Mouse (Mus musculus): ENCODE data around the gene Ednra.

Gene Ednra

DNA sequence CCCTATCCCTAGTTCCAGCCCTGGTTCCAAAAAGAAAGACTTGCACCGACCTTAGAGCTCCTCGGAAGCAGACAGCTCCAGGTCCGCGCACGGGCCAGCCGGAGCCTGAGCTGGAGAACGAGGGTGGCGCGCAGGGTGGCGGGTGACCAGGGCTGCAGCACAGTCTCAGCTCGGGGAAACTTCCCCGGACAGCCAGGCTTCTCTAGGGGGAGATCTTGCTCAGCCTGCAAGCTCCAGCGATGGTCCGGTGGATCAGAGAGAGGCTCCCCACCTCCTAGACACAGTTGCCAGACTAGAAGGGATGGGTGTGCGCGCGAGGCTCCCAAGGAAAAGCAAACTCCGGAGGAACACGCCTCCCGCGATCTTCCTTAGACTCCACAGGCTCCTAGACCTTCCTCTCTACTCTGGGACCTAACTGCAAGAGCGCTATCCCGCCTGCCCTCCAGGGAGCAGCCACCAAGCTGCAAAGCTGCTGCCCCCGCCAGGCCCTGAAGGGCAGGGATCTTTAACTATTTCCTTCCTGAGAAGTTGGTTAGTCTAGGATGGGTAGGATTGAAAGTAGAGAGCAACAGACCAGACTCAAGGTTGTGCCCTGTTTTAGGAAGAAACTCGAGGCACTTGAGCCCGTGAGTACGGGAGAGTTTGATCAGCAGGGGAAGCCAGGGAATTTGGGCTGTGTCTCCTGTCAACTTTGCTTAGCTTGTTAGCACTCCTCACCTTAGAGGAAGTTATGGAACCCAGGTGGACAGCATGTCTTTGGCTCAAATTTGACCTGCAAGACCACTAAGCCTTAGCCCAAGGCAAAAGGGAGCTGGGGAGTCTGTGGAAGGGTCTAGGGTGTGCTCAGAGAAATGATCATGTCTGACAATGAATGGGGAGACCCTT lies at the start of gene Ednra:
Ednra (minus strand) TSS at position 419 of the 885 bp plus-strand sequence.
- peak; percentile 70 for DNase-seq (ENCODE audit: low spot score)

DNA sequence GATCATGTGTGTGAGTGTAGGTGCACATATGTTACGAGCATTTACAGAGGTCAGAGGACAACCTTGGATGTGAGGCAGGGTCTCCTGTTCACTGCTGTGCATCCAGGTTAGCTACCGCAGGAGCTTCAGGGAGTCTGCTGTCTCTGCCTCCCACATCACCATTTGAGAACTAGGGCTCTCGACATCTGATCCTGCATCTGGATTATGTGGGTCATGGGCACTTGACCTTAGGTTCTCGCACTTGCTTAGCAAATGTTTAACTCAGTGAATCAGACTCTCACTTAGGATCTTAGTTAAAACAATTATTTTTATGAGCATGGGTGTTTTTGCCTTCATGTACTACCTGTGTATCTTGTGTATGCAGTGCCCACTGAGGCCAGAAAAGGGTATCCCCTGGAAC lies 49.6 kb upstream of the Ednra start:
- DNase-seq (ENCODE audit: low spot score): no peak

DNA sequence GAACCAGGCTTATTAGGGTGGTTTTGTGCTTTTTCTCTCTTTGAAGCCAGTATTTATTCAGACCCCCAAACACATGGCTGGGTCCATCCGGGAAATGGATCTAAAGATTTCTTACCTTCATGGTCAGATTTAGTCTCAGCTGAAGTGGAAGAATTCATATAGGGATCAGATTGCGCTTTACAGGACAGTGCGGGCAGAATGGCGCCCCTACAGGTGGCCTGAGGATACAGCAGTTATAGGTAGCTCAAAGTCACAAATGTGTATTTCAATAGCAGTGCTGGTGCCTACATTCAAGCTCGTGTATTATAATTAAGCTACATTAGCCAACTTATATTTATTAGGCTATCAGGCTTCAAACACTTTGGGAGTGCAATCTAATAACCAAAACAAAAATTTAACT lies 49.0 kb upstream of the Ednra start:
- no peak for DNase-seq (ENCODE audit: low spot score)

DNA sequence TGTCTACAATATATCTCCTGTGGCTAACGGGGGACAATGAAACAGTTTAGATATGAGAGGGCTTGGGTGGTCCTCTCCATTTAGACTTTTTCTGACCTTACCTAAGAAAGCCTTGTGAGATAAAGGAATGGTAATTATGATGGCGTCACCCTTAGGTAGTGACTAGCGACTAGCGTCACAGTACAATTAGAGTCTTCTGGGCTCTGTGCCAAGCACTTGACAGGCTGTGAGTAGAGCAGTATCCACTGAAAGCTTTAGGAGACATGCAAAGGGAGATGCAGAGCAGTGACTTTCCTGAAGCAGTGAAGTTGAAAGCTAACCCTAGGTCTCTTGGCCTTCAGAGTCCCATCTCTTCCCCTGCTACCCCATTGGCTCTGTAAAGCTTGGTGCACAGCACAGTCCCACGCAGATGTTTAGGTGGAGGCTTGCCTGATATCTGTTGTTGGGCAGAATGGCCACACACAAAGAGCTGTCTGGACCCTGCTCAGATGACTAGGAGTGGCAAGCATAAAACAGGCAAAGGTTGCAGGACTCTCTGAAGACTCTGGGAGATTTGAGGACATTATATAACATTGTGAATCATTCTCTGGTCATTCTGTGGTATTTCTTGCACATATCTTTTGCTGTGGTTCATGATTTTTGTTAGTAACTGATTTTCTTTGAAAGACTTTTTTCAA lies 48.1 kb upstream of the Ednra start:
- DNase-seq (ENCODE audit: low spot score): no peak

DNA sequence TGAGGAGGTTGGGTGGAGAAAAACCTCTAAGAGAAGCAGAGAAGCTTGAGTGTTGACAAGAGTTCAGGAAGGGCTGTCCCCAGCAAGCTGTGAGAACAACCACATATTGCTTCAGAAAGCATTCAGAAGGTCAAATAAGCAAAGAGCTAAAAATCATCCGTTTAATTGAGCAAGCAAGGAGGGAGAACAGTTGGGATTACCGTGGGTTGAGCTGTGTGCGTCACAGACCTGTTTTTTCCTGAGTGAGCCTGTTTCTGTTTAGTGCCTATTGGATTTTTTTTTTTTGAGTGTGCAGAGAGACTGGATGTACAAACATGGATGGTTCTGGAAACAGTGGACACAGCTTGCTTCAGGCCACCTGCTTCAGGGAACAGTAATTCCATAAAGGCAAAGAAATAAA lies 46.7 kb upstream of the Ednra start:
- no peak for DNase-seq (ENCODE audit: low spot score)

DNA sequence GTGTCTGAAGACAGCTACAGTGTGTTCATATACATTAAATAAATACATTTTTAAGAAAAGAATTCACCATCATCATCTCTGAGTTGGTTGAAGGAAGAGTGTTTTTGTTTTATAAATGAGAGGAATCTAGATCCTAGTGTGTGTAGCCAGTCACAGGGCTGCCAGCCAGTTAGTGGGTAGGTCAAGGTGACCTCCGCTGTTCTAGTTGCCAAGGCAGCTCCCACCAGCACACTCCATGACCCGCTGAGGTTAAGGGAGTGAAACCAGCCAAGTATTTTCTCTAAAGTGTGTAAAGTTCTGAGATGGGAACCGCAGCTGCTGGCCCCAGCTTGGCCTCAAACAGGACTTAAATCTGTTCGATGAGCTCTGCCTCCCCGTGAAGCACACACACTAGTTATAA lies 44.7 kb upstream of the Ednra start:
- no peak for DNase-seq (ENCODE audit: low spot score)

DNA sequence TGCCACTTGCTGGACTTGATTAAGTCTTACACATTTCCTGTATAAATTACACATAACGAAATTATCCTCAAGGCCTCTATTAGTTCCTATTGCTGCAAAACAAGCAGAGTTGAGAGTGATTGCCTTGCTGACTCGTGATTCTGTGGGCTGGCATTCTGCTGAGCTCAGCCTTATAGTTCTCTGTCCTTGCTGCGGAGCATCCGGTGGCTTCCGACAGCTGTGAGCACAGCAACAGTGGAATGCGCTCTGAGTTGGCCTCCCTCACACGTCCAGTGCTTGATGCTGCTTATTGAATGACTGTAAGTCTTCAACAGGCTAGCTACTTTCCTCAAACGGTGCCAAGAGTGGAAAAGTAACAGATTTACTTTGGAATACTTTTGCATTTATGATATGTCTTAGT lies 40.0 kb upstream of the Ednra start:
- no peak for DNase-seq (ENCODE audit: low spot score)

DNA sequence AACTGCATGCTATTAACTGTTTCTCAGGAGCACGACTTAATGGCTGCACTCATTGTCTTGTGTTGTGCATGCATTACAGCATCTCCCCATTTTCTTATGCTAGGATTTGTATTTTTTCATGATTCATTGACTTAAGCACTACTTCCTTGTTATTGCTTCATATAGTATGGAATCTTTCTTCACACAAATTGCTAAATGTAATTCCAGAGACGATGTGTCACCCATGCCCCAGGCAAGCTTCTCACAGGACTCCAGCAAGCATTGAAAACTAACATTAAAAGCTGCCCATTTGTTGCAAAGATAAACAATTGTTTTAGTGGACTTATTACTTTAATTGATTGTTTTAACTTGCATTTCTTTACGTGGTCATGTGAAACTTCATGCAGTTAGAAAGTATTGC lies 38.7 kb upstream of the Ednra start:
- no peak for DNase-seq (ENCODE audit: low spot score)

DNA sequence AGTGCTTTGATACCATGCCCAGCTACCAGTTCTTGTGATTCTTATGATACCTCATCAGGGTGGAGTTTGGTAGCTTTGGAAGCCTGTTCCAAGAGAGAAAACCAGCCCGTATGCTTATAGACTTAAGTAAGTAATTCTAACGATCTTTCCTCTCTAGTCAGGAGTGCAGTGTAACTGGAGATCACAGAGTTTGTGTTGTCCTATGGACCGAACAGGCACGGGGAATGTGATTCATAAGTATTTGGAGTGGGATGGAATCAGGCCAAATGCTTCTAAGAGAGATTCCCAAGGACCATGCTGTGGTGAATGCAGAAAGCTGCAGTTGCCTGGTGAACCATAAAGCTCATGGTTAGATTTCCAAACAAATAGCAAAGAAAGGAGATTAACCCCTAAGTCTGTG lies 31.2 kb upstream of the Ednra start:
- no peak for DNase-seq (ENCODE audit: low spot score)

DNA sequence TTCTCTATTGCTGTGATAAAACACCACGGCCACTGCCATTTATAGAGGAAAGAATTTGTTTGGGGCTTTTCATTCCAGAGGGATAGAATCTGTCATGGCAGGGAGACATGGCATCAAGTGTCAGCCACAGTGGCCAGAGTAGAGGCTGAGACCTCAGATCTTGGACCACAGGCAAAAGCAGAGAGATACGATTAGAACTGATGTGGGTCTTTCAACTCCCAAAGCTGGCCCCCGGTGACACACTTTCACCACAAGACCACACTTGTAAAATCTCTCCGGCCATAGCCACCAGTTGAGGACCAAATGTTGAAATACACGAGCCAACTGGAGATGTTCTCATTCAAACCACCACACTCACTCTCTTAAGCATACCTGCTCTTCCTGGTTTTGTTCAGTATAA lies 29.5 kb upstream of the Ednra start:
- DNase-seq (ENCODE audit: low spot score): no peak

DNA sequence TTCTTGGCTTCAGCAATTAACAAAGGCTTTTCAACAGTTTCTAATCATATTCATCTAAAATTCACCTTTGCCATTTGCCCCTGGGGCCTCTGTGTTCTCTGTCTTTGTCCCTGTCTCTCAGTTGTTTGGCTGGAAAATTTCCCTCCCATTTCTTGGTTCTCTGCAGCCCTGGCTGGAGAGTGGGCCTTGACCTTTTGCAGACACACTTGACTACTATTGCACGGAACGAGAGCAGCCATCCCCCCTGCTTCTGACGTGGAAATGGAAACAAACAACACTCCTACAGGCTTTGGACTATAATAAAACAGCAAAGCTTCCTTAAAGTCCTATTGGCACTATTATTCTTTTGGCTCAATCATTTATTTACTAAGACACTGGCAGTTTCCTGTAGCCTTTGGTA lies 27.8 kb upstream of the Ednra start:
- DNase-seq (ENCODE audit: low spot score): no peak

DNA sequence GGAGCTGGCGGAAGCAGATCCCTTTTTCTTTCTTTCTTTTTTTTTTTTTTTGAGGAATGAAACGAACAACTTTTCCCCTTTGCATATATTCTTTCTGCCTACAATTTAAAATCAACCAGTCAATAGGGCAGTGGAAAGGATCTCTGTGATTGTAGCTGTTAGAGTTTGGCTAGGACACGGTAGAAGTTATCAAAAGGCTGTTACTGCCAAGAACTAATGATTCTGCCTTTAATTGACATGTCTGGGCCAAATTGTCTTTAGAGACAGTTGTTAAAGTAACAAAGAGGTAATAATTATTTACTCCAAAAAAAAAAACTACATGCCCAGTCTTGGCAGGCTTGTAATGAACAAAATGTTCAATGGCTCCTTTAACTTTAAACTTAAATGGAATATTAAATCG lies 26.1 kb upstream of the Ednra start:
- no peak for DNase-seq (ENCODE audit: low spot score)

DNA sequence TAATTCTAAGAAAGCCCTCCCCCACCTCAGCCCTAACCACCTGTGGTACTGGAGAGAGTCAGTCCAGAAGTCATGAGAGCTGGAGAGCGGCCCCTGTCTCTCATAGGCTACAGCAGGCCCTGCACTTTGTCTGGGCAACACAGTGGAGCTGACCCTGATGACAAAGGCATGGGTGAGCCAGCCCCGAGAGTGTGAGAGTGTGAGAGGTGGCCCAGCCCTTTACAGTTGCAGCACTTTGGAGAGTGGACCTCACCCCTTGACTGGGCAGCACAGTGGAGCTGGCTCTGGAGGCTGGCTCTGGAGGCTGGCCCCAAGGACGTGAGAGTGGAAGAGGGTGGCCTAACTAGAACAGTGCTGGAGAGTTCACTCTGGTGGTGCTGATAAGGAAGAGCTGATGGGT lies 20.2 kb upstream of the Ednra start:
- no peak for DNase-seq (ENCODE audit: low spot score)

DNA sequence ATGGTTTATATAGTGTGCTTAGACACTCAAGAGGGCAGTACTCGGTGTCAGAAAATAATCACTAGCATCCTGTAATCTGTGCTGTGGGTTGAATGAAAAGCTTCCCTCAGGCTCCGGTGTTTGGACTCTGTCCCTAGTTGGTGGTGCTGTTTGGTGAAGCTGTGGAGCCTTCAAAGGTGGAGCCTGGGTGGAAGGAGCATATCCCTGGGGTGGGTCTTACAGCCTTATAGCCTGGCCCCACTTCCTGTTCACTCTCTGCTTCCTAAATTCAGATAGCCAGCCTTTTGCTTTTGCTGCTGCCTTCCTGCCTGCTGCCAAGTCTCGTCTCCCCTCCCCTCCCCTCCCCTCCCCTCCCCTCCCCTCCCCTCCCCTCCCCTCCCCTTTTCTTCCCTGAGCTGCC lies 18.1 kb upstream of the Ednra start:
- DNase-seq (ENCODE audit: low spot score): no peak

DNA sequence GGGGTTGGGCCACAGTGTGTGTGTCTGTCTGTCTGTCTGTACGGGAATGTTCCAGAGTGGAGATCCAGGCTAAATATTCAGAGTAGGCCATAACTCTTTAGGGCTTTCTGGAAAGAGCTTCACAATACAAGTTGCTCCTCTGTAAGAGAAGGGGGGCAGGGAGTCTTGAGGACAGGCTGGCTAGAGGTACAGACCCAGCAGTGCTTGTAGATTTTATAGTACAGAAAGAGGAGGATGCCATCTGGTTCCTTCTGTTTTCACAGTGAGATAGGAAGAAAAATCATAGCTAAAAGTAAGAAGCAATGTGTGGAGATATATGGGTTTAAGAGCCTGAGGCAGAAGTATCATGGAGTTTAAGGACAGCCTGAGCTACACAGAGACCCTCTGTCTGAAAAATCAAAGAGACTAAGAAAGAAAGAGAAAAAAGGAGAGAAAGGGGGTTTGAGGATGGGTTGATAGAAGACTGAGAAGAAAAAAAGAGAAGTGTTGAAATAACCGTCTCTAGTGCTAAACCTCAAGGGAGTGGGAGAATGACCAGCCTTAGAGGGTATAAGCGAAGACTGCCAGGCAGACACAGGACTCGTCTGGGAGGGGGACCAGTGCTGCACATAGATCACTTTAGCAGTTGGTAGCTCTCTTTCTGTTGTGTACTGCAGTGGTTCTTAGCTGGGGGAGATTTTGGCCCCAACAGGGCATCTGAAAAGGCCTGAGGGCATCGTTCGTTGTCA lies 16.9 kb upstream of the Ednra start:
- no peak for DNase-seq (ENCODE audit: low spot score)

DNA sequence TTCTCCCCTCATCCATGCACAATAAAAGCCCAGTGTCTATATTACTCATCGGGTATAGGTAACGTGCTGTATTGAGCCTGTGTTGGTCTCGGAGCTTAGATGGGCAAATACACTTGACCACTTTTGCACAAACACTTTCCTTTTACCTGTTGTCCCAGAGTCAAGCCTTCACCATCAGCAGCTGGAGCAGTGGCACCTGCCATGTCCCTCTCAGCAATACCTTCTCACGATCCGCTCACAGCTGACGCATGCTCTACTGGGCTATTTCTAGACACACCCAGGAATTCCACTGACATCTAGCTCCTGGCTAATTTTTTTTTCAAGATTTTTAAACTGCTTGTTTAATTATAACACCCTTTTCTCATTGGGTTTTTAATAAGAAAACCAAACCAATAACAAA lies 14.2 kb upstream of the Ednra start:
- DNase-seq (ENCODE audit: low spot score): no peak

DNA sequence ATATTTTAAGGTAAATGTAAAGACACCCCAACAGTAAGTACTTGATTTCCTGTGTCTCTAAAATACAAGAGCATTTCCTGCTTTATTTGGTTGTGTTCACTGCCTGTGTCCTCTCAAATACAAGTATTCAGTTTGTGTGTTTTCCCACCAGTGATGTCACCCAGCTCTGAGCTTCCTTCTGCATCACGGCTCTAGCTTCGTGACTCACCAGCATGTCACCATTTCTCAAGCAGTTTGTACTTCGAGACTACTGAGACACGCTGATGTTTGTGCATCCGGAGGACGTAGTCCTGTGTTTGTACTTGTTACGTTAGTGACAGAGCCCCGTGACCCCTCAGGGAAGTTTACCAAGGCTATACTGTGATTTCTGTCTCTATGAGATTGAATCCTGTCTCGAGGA lies 13.1 kb upstream of the Ednra start:
- no peak for DNase-seq (ENCODE audit: low spot score)

DNA sequence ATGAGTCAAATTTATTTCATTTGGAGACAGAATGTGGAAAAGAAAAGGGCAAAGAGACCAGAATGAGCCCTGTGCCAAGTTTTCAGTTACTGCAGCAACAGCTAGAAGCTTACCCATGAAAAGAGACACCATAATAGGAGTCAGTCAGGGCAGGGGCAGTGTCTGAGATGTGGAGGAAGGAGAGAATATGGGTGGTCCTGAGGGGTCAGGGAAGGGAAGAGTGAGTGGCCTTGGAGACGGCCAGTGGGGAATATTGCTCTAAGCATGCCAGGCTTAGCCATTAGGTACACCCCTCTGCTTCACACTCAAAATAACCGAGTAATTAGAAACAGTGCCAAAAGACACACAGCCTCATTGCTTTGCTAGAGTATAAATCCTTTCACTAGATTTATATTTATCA lies 9.5 kb upstream of the Ednra start:
- no peak for DNase-seq (ENCODE audit: low spot score)

DNA sequence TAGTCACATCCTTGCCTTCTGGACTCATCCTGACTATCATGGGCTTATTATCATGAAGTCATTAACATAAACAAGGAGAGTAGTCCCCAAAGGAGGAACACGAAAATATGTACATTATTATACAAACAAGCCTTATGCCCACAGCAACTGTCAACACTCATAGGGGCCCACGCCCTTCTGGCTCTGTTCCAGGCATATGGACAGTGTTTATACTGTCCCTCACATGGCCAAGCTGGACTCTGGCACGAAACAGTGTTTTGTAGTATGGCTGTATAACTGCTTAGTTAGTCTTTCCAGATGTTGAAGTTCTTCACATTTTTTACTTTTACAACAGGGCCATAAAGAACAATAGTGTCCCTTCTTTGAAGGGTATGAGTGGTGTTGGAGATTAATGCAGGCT lies 8.7 kb upstream of the Ednra start:
- no peak for DNase-seq (ENCODE audit: low spot score)

DNA sequence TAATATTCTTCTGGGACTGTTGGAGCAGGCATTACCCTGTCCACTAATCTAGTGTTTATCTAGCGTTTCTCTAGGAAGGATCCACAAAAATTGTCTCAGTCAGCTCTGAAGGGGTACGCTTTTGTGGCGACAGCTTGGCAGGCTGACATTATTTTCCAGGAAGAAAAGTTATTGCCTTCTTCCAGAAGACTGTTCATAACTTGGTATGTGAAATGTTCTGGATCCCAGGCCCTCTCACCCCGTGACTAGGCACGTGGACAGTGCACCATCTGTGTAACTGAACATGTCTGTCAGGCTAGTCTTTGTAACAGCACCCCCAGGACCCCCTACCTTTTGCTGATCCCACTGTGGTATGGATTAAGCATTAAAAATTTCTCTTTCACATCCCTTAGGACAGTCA lies 1.1 kb upstream of the Ednra start:
- no peak for DNase-seq (ENCODE audit: low spot score)

DNA sequence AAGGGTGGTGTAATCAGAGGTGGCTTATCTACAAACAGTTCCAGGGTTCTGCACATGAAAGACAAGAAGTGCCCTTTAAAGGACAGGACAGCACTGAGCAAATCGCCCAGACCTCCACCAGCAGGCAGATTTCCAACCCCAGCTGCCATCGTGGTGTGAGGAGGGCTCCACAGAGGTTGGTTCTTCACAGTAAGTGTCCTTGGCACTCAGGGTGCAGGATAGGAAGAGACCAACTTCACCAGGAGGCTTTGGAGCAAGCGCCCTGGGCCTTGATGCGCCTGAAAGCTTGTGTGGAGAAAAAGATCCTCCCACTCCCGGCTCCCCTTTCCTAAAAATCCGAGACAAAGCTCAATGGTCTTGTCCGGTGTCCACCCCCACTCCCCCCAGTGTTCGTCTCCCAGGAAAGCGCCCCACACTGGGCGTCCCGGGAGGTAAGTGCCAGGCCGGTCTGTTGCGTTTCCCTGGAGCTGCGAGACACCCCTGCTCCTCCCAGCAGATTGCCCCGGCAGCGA lies 674 bp downstream of the Ednra start:
- DNase-seq (ENCODE audit: low spot score): no peak

DNA sequence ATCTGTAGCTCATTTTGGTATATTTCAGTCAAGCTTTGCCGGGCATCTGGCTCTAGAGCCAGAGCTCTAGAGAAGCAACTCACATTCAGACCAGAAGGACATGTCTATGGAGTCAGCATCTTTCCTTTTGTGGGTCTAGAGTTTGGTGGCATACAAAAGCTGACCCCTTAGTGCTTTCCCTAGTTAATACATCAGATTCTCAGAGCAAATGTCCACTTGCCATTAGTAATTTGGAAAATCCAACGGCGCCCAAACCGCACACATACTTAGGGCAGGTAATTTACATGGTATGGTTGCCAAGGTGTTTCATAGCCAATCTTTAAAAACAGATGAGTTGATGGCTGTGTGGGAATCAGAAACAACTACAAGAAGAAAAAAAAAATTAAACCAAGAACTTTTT lies 1.2 kb downstream of the Ednra start:
- no peak for DNase-seq (ENCODE audit: low spot score)

DNA sequence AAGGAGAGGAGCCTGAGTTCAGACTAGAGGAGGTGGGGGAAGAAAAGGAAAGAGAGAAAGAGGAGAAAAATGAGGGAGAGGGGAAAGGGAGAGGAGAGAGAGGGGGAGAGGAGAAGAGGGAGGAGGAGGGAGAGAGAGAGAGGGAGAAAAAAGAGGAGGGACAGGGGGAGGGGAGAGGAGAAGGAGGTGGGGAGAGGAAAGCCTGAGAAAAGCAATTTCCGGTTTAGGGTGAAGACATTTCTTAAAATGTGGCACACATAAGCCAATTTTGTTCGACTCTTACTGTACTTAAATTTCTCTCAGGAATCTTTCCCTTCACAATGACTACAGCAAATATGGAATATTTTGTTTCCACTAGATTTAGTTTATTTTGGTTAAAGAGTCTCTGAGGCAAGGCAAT lies 5.3 kb downstream of the Ednra start:
- no peak for DNase-seq (ENCODE audit: low spot score)

All from testis, postnatal 10 days (tissue).